Mouse (Mus musculus): ENCODE measurements around the gene Lhcgr.
"Not testable (repeated sequence)": the region's sequence is repeated elsewhere in the genome, so short reads cannot be mapped to it uniquely, and the experiment has no call there.

Lhcgr gene

DNA sequence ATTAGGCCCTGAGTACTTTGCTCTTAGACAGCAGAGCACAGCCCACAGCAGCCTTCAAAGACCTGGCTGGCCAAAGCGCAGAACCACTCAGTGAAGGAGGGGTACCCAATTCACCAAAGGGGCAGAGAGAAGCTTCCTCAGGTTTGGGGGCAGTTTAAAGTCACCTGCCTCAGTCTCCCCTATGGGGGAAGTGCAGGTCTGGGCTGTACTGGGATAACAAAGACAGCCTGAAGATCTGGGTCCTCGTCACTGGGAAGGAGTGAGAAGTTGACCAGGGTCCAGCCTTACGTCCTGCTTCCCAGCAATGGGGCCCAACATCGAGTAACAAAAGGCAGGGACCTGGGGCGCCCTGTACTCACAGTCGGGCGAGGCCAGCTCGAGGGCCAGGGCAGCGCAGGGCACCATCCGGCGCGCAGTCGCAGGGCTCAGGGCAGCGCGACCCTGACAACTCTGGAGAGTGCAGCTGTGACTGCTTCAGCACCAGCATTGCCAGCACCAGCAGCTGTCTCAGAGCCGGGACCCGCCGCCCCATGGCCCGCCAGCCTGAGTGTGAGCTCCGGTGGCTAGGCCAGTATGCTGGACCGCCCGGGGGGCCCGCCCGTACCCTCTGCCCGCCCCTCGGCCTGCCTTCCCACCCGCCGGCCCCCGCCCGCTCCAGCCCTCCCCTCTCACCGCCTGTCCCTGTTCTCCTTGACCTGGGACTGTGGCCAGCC is at the start of gene Lhcgr:
Gene Lhcgr, minus strand, starts transcription at position 551 of the 713 bp plus-strand sequence.
- DNase-seq (ENCODE audit: low spot score), result no peak

GRCm38 (mm10) chr17:88817601-88818000 is 25.8 kb upstream of the Lhcgr start:
- no peak for DNase-seq (ENCODE audit: low spot score)

DNA sequence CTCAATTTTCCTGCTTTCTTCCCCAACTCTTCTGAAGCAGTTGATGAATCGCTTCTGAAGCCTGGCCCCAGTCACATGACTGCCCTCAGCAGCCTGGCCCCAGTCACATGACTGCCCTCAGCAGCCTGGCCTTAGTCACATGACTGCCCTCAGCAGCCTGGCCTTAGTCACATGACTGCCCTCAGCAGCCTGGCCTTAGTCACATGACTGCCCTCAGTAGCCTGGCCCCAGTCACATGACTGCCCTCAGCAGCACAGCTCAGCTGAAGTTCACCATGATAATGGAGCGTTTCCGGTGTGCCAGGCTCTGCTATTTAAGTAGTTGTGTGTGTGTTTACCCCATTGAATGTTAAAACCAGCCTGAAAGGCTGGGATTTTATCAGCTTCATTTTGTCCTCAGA is 21.2 kb upstream of the Lhcgr start:
- not testable (repeated sequence) for DNase-seq (ENCODE audit: low spot score)

GRCm38 (mm10) chr17:88810807-88811206 is 19.0 kb upstream of the Lhcgr start:
- DNase-seq (ENCODE audit: low spot score), result no peak

GRCm38 (mm10) chr17:88806421-88806820 is 14.6 kb upstream of the Lhcgr start:
- DNase-seq (ENCODE audit: low spot score), result no peak

DNA sequence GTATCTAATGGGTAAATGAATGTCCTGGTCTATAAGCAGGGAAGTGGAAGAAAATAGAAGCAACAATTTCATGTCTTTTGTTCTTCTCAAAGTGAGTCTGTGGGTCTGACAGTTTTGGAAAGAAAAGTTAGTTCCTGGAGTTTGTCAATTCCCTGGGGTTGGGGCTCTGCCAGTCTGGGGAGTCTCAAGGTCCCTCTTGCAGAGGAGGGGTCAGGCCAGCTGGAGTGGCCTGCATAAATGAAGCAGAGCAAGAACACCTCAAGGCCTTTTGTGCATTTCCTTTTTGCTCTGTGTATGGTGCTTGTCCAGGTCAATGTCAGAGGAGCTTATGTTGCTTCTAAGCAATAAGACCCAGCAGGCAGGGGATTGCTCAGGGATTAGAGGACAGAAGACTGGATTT is 11.7 kb upstream of the Lhcgr start:
- no peak for DNase-seq (ENCODE audit: low spot score)

- no peak for DNase-seq (ENCODE audit: low spot score)
Observed at GRCm38 (mm10) chr17:88790680-88791079, 1.1 kb downstream of the Lhcgr start.

- DNase-seq (ENCODE audit: low spot score), result no peak
Observed at GRCm38 (mm10) chr17:88788392-88788791, 3.4 kb downstream of the Lhcgr start.

DNA sequence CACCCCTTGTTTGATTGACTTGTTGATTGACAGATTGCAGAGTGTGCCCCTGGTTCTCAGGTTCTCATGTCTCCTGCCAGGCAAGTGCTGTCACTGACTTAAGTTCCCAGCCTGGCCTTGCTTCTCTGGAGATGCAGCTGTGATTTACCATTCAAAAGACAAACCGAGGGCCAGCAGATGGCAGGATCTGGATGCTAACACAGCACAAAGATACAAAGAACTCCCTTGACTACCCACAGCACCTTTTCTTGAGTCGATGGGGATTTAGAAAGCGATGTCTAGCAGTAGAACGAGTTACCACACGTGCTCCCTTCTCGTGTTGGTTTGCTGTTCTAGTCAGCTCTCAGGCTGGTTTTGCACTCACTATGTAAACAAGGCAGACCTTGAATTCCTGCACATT is 4.9 kb downstream of the Lhcgr start:
- DNase-seq (ENCODE audit: low spot score), result no peak

DNA sequence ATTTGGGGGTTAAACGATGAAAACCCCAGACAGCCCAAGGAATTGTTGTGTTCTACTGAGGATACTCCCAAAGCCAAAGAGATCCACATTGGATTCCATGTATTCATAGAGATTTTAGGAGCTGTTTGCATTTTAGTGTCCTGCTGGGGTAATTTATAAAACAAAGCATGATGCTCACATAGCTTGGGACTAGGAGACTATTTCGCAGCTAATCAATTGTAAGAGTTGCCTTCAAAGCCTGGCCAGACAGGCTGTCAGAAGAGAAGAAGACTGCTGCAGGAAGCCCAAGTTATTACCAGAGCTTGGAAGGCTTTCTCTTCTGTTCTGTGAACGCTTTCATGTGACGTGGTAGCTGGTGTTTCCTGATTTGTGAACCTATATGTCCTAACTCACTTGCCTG is 5.4 kb downstream of the Lhcgr start:
- DNase-seq (ENCODE audit: low spot score), result no peak

DNA sequence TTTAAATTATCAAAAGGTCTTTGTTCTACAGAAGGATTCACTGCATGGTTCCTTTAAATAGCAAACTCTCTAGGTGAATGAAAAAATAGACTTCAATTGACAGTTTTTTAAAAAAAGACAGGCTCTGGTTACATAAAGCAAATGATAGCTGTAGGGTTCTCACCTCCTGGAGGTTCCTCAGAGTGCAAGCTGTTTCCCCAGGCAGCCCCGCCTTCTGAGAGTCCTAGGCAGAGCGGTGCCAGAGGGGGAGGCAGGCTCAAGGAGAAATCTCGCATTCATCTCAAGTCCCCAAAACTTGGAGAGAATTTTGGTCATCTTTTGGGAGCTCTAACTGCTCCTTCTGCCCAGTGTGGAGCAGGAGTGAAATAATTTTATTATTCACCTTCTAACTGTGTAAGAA is 12.6 kb downstream of the Lhcgr start:
- DNase-seq (ENCODE audit: low spot score), result no peak

- DNase-seq (ENCODE audit: low spot score), result no peak
Observed at GRCm38 (mm10) chr17:88774103-88774526, 17.7 kb downstream of the Lhcgr start.

DNA sequence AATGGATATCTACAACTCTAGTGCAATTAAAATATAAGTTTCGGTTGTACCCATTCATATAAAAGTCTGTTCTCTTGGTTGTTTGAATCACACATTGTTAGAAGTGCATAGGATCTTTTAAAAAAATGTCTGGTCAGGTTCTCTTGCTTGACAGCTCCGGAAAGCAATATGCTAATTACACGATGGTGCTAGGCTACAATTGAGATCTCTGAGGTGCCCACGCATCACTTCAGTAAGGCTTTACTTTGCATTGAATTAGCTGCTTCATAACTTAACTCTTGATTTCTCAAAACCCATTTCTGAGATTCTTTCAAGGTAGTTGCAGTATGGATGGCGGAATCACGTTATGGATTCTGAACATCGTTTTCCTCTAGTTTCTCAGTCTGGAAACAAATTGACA is 21.7 kb downstream of the Lhcgr start:
- DNase-seq (ENCODE audit: low spot score), result no peak

- no peak for DNase-seq (ENCODE audit: low spot score)
Observed at GRCm38 (mm10) chr17:88769283-88769859, 22.4 kb downstream of the Lhcgr start.

- no peak for DNase-seq (ENCODE audit: low spot score)
Observed at GRCm38 (mm10) chr17:88766857-88767256, 24.9 kb downstream of the Lhcgr start.

- no peak for DNase-seq (ENCODE audit: low spot score)
Observed at GRCm38 (mm10) chr17:88764136-88764485, 27.7 kb downstream of the Lhcgr start.

- no peak for DNase-seq (ENCODE audit: low spot score)
Observed at GRCm38 (mm10) chr17:88763396-88764135, 28.2 kb downstream of the Lhcgr start.

- no peak for DNase-seq (ENCODE audit: low spot score)
Observed at GRCm38 (mm10) chr17:88758003-88758437, 33.8 kb downstream of the Lhcgr start.

- no peak for DNase-seq (ENCODE audit: low spot score)
Observed at GRCm38 (mm10) chr17:88755776-88756175, 36.0 kb downstream of the Lhcgr start.

DNA sequence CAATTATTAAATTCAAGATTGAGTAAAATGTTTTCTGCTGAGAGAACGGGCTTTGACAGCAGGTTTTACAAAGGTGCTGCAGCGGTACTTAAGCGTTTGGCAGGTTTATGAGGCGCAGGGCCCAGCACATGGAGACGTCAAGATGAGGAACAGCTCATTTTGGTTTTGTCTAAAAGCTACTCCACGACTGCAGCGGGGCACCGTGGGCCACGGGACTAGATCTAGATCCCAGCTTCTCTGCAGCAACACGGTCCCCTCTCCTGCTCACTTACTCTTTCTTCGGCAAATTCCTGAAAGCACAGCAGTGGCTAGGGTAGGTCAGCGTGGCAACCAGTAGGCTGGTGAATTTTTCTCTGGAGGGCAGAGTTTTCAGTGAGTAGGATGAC is 38.3 kb downstream of the Lhcgr start:
- DNase-seq (ENCODE audit: low spot score), result no peak

DNA sequence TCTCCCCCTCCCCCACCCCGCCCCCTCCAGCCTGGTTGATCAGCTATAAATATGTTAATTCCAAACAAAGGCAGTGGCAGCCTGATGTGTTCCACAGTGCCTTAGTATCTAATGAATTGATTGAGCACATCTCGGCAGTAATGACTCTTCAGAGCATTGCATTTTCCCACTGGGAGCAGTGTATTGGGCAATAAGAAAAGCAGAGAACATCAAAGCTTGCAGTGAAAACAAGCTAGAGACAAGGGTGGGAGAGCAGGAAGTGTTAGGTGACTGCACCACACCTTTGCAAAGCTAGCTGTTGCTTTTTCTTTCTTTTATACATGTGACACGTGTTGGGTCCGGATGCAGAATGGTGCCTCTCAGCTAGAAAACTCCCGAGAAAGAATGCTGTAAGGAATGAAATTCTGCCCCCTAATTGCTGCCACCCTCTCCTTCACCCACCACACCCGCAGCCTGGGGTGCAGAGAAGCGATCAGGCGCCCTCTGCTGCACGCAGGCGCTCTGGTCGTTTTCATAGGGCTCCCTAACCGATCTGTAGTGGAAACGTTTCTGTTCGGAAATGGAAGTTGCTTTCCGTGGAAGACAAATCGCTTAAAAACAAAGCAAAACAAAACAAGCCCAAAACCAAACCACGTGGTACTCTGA is 38.8 kb downstream of the Lhcgr start:
- peak; percentile 19 for DNase-seq (ENCODE audit: low spot score)

DNA sequence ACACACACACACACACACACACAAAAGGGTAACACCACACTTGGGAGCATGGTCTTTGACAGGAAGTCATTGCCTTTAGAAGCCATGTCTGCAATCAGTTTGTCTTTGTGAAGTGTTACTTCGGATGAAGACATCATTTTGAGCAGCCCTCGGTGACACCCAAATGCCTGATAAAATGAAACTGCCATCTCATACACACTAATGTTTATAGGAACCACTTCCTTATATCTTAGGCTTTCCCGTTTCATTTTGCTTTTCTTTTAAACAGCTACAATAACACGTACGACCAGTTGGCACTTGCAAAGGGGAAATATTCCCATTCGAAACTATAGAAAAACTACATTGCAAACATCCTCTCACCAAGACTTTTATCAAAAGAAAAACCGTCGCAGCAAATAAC is 42.1 kb downstream of the Lhcgr start:
- no peak for DNase-seq (ENCODE audit: low spot score)

DNA sequence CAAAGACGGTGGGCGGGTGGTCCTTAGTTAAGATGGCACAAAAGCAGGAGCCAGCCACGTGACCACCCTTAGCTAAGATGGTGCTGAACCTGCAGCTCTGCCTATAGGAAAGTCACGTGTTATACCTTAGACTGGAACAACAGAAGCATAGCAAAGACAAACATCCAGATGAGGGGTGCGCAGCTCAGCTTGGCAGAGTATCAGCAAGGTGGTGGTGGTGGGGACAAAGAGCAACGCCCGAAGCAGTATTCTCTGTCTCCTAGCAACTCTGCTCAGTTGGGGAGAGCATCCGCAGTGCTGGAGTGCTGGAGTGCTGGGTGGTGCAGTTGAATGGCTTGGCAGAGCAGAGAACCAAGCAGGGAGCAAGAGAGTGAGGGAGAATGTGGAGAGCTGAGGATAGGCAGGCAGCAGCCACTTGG is 85.5 kb downstream of the Lhcgr start:
- DNase-seq (ENCODE audit: low spot score), result no peak
